Mouse (Mus musculus) kidney, embryonic 16.5 days (tissue): ENCODE data around the gene Kansl1l. TPM values are rescaled to one million over a fixed set of nuclear protein-coding genes. Genes with fewer than 3 reads are reported as not detected.

Experiments used
- ATAC-seq: fragments of 200-750 bp; cut with Nextera tagmentation; 2 replicates; pipeline ENCODE4 v1.8.0; 2017; ENCODE audit warnings: moderate TSS enrichment; ENCODE audit not compliant: low FRiP score, low TSS enrichment
- H3K27ac ChIP-seq: fragments of 300-500 bp; sonication (generic); 2 replicates; pipeline ENCODE4 v1.5.1; 2014; ENCODE audit warnings: low read length
- H3K27me3 ChIP-seq: fragments of 300-500 bp; sonication (generic); 2 replicates; pipeline ENCODE4 v1.6.1; 2014; ENCODE audit warnings: low read length, control low read depth, mixed read lengths; ENCODE audit not compliant: insufficient read depth
- H3K36me3 ChIP-seq: fragments of 300-500 bp; sonication (generic); 2 replicates; pipeline ENCODE4 v1.6.1; 2014; ENCODE audit warnings: low read length, control low read depth, mixed read lengths; ENCODE audit not compliant: insufficient read depth
- H3K4me1 ChIP-seq: fragments of 300-500 bp; sonication (generic); 2 replicates; pipeline ENCODE4 v1.6.1; 2014; ENCODE audit warnings: low read length, control low read depth, mixed read lengths; ENCODE audit not compliant: insufficient read depth
- H3K4me2 ChIP-seq: fragments of 300-500 bp; sonication (generic); replicated peaks from 2 replicates; pipeline ENCODE4 v1.6.1; 2014; ENCODE audit warnings: low read depth, low read length
- H3K4me3 ChIP-seq: fragments of 300-500 bp; sonication (generic); 2 replicates; pipeline ENCODE4 v1.5.1; 2014; ENCODE audit warnings: mild to moderate bottlenecking, low read length
- H3K9ac ChIP-seq: fragments of 300-500 bp; sonication (generic); replicated peaks from 2 replicates; pipeline ENCODE4 v1.6.1; 2014; ENCODE audit warnings: low read length
- H3K9me3 ChIP-seq: fragments of 300-500 bp; sonication (generic); 2 replicates; pipeline ENCODE4 v1.6.1; 2016; ENCODE audit warnings: low read length, control low read depth
- WGBS: fragments of 180-500 bp; shearing (Covaris S2); extraction: QIAGEN DNeasy Blood & Tissue Kit; methylation state at CpG from one replicate; pipeline ENCODE4 v1.1.7; 2014; 5-methylcytosine and 5-hydroxymethylcytosine counted together
- polyA plus RNA-seq: library from polyadenylated mRNA; unstranded; fragments of >200 nt; fragmentation: Nextera tagmentation; extraction: Ambion mirVana; gene quantifications from 2 replicates; pipeline ENCODE4 v1.2.1, GENCODE M21; 2015

Gene Kansl1l
- polyA plus RNA-seq, 1 experiment from 2014 or later: 15.6 TPM

- ATAC-seq: no peak; the same call in 1 of the 2 replicates
- Histone ChIP-seq H3K9ac (no peak overlapping the region), H3K27ac (no peak overlapping the region)
Measured at GRCm38 (mm10) chr1:66839755-66840438, 22.5 kb upstream of the Kansl1l start.

GRCm38 (mm10) chr1:66839135-66839534 is 21.8 kb upstream of the Kansl1l start:
- 85% methylated on average over 1 of the region's 1 CpGs for WGBS

More at GRCm38 (mm10) chr1:66839755-66840438, 22.5 kb upstream of the Kansl1l start:
- no peak overlapping the region for H3K4me2 ChIP-seq
- no peak overlapping the region for H3K4me3 ChIP-seq
- 62% methylated on average over 7 of the region's 7 CpGs for WGBS
- no peaks in the 10 kb centered on the region for H3K27me3 ChIP-seq
- H3K4me1 ChIP-seq: peaks cover 11% of the 10 kb centered on the region
- no peaks in the 10 kb centered on the region for H3K9me3 ChIP-seq
- H3K36me3 ChIP-seq: peaks cover 20% of the 10 kb centered on the region

GRCm38 (mm10) chr1:66838184-66839042 is 21.1 kb upstream of the Kansl1l start:
- peaks cover 19% of the 10 kb centered on the region for H3K36me3 ChIP-seq
- H3K27ac ChIP-seq: no peak overlapping the region
- WGBS: 54% methylated on average over 16 of the region's 16 CpGs
- 0 out of 2 replicates have a peak overlapping the region, but pooled peaks have one; percentile 28 for H3K4me2 ChIP-seq
- no peaks in the 10 kb centered on the region for H3K9me3 ChIP-seq
- H3K27me3 ChIP-seq: no peaks in the 10 kb centered on the region
- no peak overlapping the region for H3K9ac ChIP-seq
- H3K4me1 ChIP-seq: peaks cover 13% of the 10 kb centered on the region
- H3K4me3 ChIP-seq: no peak overlapping the region
- no peak for ATAC-seq

More at GRCm38 (mm10) chr1:66839135-66839534, 21.8 kb upstream of the Kansl1l start:
- H3K9ac ChIP-seq: no peak overlapping the region
- H3K4me3 ChIP-seq: no peak overlapping the region
- ATAC-seq: no peak
- H3K4me2 ChIP-seq: no peak overlapping the region
- H3K27ac ChIP-seq: no peak overlapping the region
- H3K9me3 ChIP-seq: no peaks in the 10 kb centered on the region
- H3K4me1 ChIP-seq: peaks cover 11% of the 10 kb centered on the region
- peaks cover 19% of the 10 kb centered on the region for H3K36me3 ChIP-seq
- H3K27me3 ChIP-seq: no peaks in the 10 kb centered on the region

- WGBS: 61% methylated on average over 3 of the region's 3 CpGs
- Histone ChIP-seq H3K9me3 (no peaks in the 10 kb centered on the region), H3K36me3 (peaks cover 11% of the 10 kb centered on the region), H3K4me2 (no peak overlapping the region), H3K27me3 (no peaks in the 10 kb centered on the region), H3K4me1 (peaks cover 15% of the 10 kb centered on the region), H3K4me3 (no peak overlapping the region), H3K9ac (no peak overlapping the region), H3K27ac (peak overlapping the region; percentile 50; the same call in 1 of the 2 replicates)
- no peak for ATAC-seq
Measured at GRCm38 (mm10) chr1:66837207-66837606, 19.8 kb upstream of the Kansl1l start.

GRCm38 (mm10) chr1:66832636-66833165 is 15.3 kb upstream of the Kansl1l start:
- H3K4me1 ChIP-seq: peaks cover 12% of the 10 kb centered on the region
- H3K27me3 ChIP-seq: no peaks in the 10 kb centered on the region
- H3K36me3 ChIP-seq: 0 out of 2 replicates have a peak, but pooled peaks cover 3% of the 10 kb centered on the region
- H3K9ac ChIP-seq: no peak overlapping the region
- ATAC-seq: peak; percentile 55
- H3K4me3 ChIP-seq: no peak overlapping the region
- 71% methylated on average over 7 of the region's 7 CpGs for WGBS
- no peaks in the 10 kb centered on the region for H3K9me3 ChIP-seq
- peak overlapping the region; percentile 14; the same call in 1 of the 2 replicates for H3K4me2 ChIP-seq
- peak overlapping the region; percentile 89 for H3K27ac ChIP-seq

- H3K27ac ChIP-seq: peak overlapping the region; percentile 89
- H3K36me3 ChIP-seq: 0 out of 2 replicates have a peak, but pooled peaks cover 3% of the 10 kb centered on the region
- peak overlapping the region; percentile 14; the same call in 1 of the 2 replicates for H3K4me2 ChIP-seq
- no peak overlapping the region for H3K9ac ChIP-seq
- no peaks in the 10 kb centered on the region for H3K9me3 ChIP-seq
- WGBS: 43% methylated on average over 9 of the region's 9 CpGs
- no peaks in the 10 kb centered on the region for H3K27me3 ChIP-seq
- H3K4me1 ChIP-seq: peaks cover 10% of the 10 kb centered on the region
- peak; percentile 74 for ATAC-seq
- no peak overlapping the region for H3K4me3 ChIP-seq
Measured at GRCm38 (mm10) chr1:66831824-66832600, 14.7 kb upstream of the Kansl1l start.

GRCm38 (mm10) chr1:66829400-66830080 is 12.2 kb upstream of the Kansl1l start:
- no peak overlapping the region for H3K9ac ChIP-seq
- 0 out of 2 replicates have a peak overlapping the region, but pooled peaks have one; percentile 10 for H3K27ac ChIP-seq
- no peak overlapping the region for H3K4me3 ChIP-seq
- H3K4me1 ChIP-seq: peaks cover 10% of the 10 kb centered on the region
- no peaks in the 10 kb centered on the region for H3K27me3 ChIP-seq
- no peak overlapping the region for H3K4me2 ChIP-seq
- no peak; the same call in 1 of the 2 replicates for ATAC-seq
- 0 out of 2 replicates have a peak, but pooled peaks cover 3% of the 10 kb centered on the region for H3K36me3 ChIP-seq
- 80% methylated on average over 9 of the region's 9 CpGs for WGBS
- no peaks in the 10 kb centered on the region for H3K9me3 ChIP-seq

GRCm38 (mm10) chr1:66821966-66822365 is 4.6 kb upstream of the Kansl1l start:
- no peaks in the 10 kb centered on the region for H3K9me3 ChIP-seq
- no peak overlapping the region for H3K4me2 ChIP-seq
- H3K4me3 ChIP-seq: no peak overlapping the region
- H3K36me3 ChIP-seq: no peaks in the 10 kb centered on the region
- ATAC-seq: no peak
- peaks cover 4% of the 10 kb centered on the region; the same call in 1 of the 2 replicates for H3K4me1 ChIP-seq
- H3K9ac ChIP-seq: no peak overlapping the region
- 85% methylated on average over 9 of the region's 9 CpGs for WGBS
- H3K27me3 ChIP-seq: no peaks in the 10 kb centered on the region
- H3K27ac ChIP-seq: no peak overlapping the region
